Mouse (Mus musculus) MEL (cell line): Measurements from ENCODE around the gene Cpox. TPM values are rescaled to one million over a fixed set of nuclear protein-coding genes. Genes with fewer than 3 reads are reported as not detected.

Experiments used
- DNase-seq: peaks from one replicate; pipeline ENCODE4 v3.0.0; 2011; ENCODE audit warnings: low read depth, low spot score
- H3K27ac ChIP-seq: 2 replicates; pipeline ENCODE4 v1.5.1; 2012; ENCODE audit warnings: low read depth, mild to moderate bottlenecking, control low read depth, low read length, moderate library complexity; ENCODE audit not compliant: control insufficient read depth
- H3K27me3 ChIP-seq, 2 experiments: fragments of 150-350 bp in 1 of 2; sonication (generic) in 1 of 2; 2 replicates each; pipeline ENCODE4 v1.6.1; 2012; ENCODE audit warnings: low read length in 2 of 2, mild to moderate bottlenecking in 2 of 2, improper control_type of control experiment in 1 of 2, moderate library complexity in 1 of 2; ENCODE audit not compliant: insufficient read depth in 2 of 2, control insufficient read depth in 1 of 2
- H3K36me3 ChIP-seq, 2 experiments: 2 replicates each; pipeline ENCODE4 v1.6.1; 2012 to 2014; ENCODE audit warnings: low read length in 2 of 2, improper control_type of control experiment in 1 of 2, inconsistent platforms in 1 of 2, mild to moderate bottlenecking in 1 of 2; ENCODE audit not compliant: insufficient read depth in 2 of 2, control insufficient read depth in 1 of 2
- H3K4me1 ChIP-seq, 2 experiments: fragments of 150-350 bp in 1 of 2; sonication (generic) in 1 of 2; 2 replicates each; pipeline ENCODE4 v1.6.1; 2012; ENCODE audit warnings: low read length in 2 of 2, improper control_type of control experiment in 1 of 2, mild to moderate bottlenecking in 1 of 2; ENCODE audit not compliant: insufficient read depth in 2 of 2, control insufficient read depth in 1 of 2
- H3K4me3 ChIP-seq, 2 experiments: fragments of 150-350 bp in 1 of 2; sonication (generic) in 1 of 2; 2 replicates each; pipeline ENCODE4 v1.5.1; 2012; ENCODE audit warnings: low read depth in 2 of 2, low read length in 2 of 2, mild to moderate bottlenecking in 2 of 2, moderate library complexity in 2 of 2, control low read depth in 1 of 2, improper control_type of control experiment in 1 of 2; ENCODE audit not compliant: control insufficient read depth in 1 of 2, insufficient read depth in 1 of 2
- H3K79me2 ChIP-seq: 2 replicates; pipeline ENCODE4 v1.6.1; 2012; ENCODE audit warnings: mild to moderate bottlenecking, low read length, moderate library complexity; ENCODE audit not compliant: control insufficient read depth, poor library complexity, insufficient read depth
- H3K9ac ChIP-seq: 2 replicates; pipeline ENCODE4 v1.6.1; 2012; ENCODE audit warnings: low read depth, mild to moderate bottlenecking, control low read depth, low read length, moderate library complexity; ENCODE audit not compliant: control insufficient read depth, poor library complexity, severe bottlenecking
- H3K9me3 ChIP-seq: fragments of 150-350 bp; sonication (generic); replicated peaks from 2 replicates; pipeline ENCODE4 v1.6.1; 2012; ENCODE audit warnings: mild to moderate bottlenecking, low read length, improper control_type of control experiment, moderate library complexity; ENCODE audit not compliant: insufficient read depth
- CHD1 ChIP-seq: IDR thresholded peaks from 2 replicates; pipeline ENCODE4 v1.6.1; 2012; ENCODE audit warnings: low read depth, mild to moderate bottlenecking, inconsistent platforms, low read length, improper control_type of control experiment
- CTCF ChIP-seq, 3 experiments: IDR thresholded peaks in 2 of 3; conservative IDR thresholded peaks in 1 of 3; 2 replicates each; pipeline ENCODE4 v1.5.1; 2011 to 2012; ENCODE audit warnings: low read length in 3 of 3, low read depth in 2 of 3, mild to moderate bottlenecking in 2 of 3, improper control_type of control experiment in 1 of 3, inconsistent platforms in 1 of 3, mixed read lengths in 1 of 3, moderate library complexity in 1 of 3; ENCODE audit not compliant: control insufficient read depth in 1 of 3, insufficient read depth in 1 of 3, poor library complexity in 1 of 3, severe bottlenecking in 1 of 3
- ETS1 ChIP-seq: IDR thresholded peaks from 2 replicates; pipeline ENCODE4 v1.6.1; 2012; ENCODE audit warnings: low read depth, mild to moderate bottlenecking, inconsistent platforms, low read length, improper control_type of control experiment, moderate library complexity
- GATA1 ChIP-seq: IDR thresholded peaks from 2 replicates; pipeline ENCODE4 v1.6.1; 2011; ENCODE audit warnings: low read depth, low read length, improper control_type of control experiment
- KAT2A ChIP-seq: conservative IDR thresholded peaks from 2 replicates; pipeline ENCODE4 v1.6.1; 2012; ENCODE audit warnings: low read depth, low read length, improper control_type of control experiment, inconsistent platforms
- MAFK ChIP-seq: IDR thresholded peaks from 2 replicates; pipeline ENCODE4 v1.6.1; 2011; ENCODE audit warnings: low read depth, mild to moderate bottlenecking, low read length, improper control_type of control experiment, borderline replicate concordance
- NELFE ChIP-seq: IDR thresholded peaks from 2 replicates; pipeline ENCODE4 v1.6.1; 2011; ENCODE audit warnings: low read depth, low read length, improper control_type of control experiment
- POLR2A ChIP-seq, 2 experiments: IDR thresholded peaks; 2 replicates each; pipeline ENCODE4 v1.6.1; 2011 to 2012; ENCODE audit warnings: low read length in 2 of 2, mild to moderate bottlenecking in 2 of 2, control low read depth in 1 of 2, improper control_type of control experiment in 1 of 2, low read depth in 1 of 2, moderate library complexity in 1 of 2; ENCODE audit not compliant: control insufficient read depth in 1 of 2, insufficient read depth in 1 of 2, poor library complexity in 1 of 2
- RAD21 ChIP-seq: IDR thresholded peaks from 2 replicates; pipeline ENCODE4 v1.6.1; 2011; ENCODE audit warnings: mild to moderate bottlenecking, low read depth, low read length, improper control_type of control experiment
- SMC3 ChIP-seq: IDR thresholded peaks from 2 replicates; pipeline ENCODE4 v1.6.1; 2011; ENCODE audit warnings: low read depth, low read length, improper control_type of control experiment
- TAL1 ChIP-seq: IDR thresholded peaks from 2 replicates; pipeline ENCODE4 v1.6.1; 2012; ENCODE audit warnings: mild to moderate bottlenecking, inconsistent platforms, low read length, moderate library complexity, mixed read lengths
- UBTF ChIP-seq: IDR thresholded peaks from 2 replicates; pipeline ENCODE4 v1.6.1; 2012; ENCODE audit warnings: low read depth, mild to moderate bottlenecking, inconsistent platforms, low read length, improper control_type of control experiment, moderate library complexity, borderline replicate concordance; ENCODE audit not compliant: insufficient read depth
- USF2 ChIP-seq, 2 experiments: IDR thresholded peaks; 2 replicates each; pipeline ENCODE4 v1.6.1; 2011 to 2012; ENCODE audit warnings: improper control_type of control experiment in 2 of 2, low read length in 2 of 2, borderline replicate concordance in 1 of 2, inconsistent platforms in 1 of 2, low read depth in 1 of 2, mild to moderate bottlenecking in 1 of 2; ENCODE audit not compliant: insufficient read depth in 1 of 2
- ZC3H11A ChIP-seq: IDR thresholded peaks from 2 replicates; pipeline ENCODE4 v1.6.1; 2012; ENCODE audit warnings: low read depth, mild to moderate bottlenecking, inconsistent platforms, low read length, improper control_type of control experiment
- polyA plus RNA-seq, 2 experiments: library from polyadenylated mRNA; stranded (reverse) in 1 of 2; unstranded in 1 of 2; fragments of >175 nt in 1 of 2; fragments of >200 nt in 1 of 2; gene quantifications; 2 replicates each; pipeline versions ENCODE4 v1.2.1 to v1.2.4; 2012; ENCODE audit warnings: low replicate concordance in 2 of 2, low read depth in 1 of 2; ENCODE audit not compliant: insufficient read length in 2 of 2, insufficient read depth in 1 of 2, missing spikeins in 1 of 2
- total RNA-seq: library from RNA; depleted of rRNA; stranded (reverse); fragments of 300-350 nt; gene quantifications from 2 replicates; pipeline ENCODE4 v1.2.3, GENCODE M21; 2012

Gene Cpox
- total and polyA plus RNA-seq, 3 experiments = 110 to 421 (median 159) TPM

DNA sequence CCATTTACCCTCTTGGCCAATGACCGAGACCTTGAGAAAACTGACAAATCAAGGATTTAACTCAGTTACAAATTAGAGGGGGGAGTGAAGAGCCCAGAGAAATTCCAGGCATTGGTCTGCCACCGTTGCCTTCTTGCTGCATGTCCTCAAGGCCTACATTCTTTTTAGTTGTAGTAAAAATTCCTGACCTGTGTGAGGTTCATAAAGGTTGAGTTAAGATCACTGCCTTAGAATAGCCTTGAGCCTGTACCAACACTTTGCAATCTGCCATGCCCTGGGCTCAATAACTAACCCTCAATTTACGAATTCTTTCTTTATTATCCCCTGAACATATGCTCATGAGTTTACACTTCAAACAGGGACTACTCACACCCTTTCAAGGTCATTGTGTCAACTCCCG lies 47.0 kb upstream of the Cpox start:
- Histone ChIP-seq H3K4me1 (peaks cover 7 to 15% of the 10 kb centered on the region in 2 experiments), H3K27me3 (no peaks in the 10 kb centered on the region), H3K4me3 (no peak overlapping the region), H3K27ac (no peak overlapping the region), H3K36me3 (peaks cover 0 to 13% of the 10 kb centered on the region in 2 experiments; a peak in 2 of 4 replicates), H3K9me3 (no peaks in the 10 kb centered on the region), H3K9ac (no peak overlapping the region), H3K79me2 (no peaks in the 10 kb centered on the region)
- TF ChIP-seq KAT2A (no peak), USF2 (IDR thresholded peaks at IDR 0.05; ENCODE audit: borderline replicate concordance in 1 of 2, insufficient read depth in 1 of 2, low read depth in 1 of 2, low read length in 2 of 2) (no peak), SMC3 (no peak), MAFK (no peak), NELFE (no peak), UBTF (no peak), ETS1 (no peak)
- no peak for DNase-seq

DNA sequence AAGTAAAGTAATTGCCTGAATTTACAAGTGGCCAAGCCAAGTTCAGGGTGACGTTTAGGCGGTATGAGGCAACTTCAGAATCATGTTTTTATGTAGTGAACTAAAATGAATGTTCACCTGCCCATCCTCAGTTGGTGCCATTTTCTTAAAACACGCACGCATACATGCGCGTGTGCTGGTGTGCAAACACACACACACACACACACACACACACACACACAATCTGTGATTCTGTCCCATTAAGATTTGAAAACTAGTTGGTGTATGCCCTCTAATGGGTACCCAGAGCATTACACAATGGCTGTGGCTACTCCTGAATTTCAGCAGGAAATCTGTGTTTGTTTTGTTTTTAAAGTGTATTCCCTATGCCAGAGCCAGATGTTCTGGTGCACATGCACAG lies 46.1 kb upstream of the Cpox start:
- Histone ChIP-seq H3K4me1 (peaks cover 12 to 17% of the 10 kb centered on the region in 2 experiments), H3K9ac (no peak overlapping the region), H3K9me3 (no peaks in the 10 kb centered on the region), H3K27ac (no peak overlapping the region), H3K36me3 (peaks cover 0 to 19% of the 10 kb centered on the region in 2 experiments; a peak in 2 of 4 replicates), H3K4me3 (no peak overlapping the region), H3K27me3 (no peaks in the 10 kb centered on the region), H3K79me2 (no peaks in the 10 kb centered on the region)
- DNase-seq = peak; percentile 47
- TF ChIP-seq CTCF (IDR thresholded peaks at IDR 0.05 in 2 of 3, conservative IDR thresholded peaks at IDR 0.05 in 1 of 3; ENCODE audit: control insufficient read depth in 1 of 3, insufficient read depth in 1 of 3, low read depth in 2 of 3, low read length in 3 of 3, poor library complexity in 1 of 3, severe bottlenecking in 1 of 3) (peak; percentile 19 to 81 (median 60); a peak in 5 of 6 replicates), SMC3 (peak; percentile 95), ZC3H11A (peak; percentile 95), POLR2A (IDR thresholded peaks at IDR 0.05; ENCODE audit: control insufficient read depth in 1 of 2, insufficient read depth in 1 of 2, low read depth in 1 of 2, low read length in 2 of 2, poor library complexity in 1 of 2) (no peak), MAFK (no peak), ETS1 (no peak), TAL1 (no peak), UBTF (no peak), GATA1 (no peak), RAD21 (peak; percentile 84), CHD1 (no peak)
